Comparison of ENCODE assay signal across 21 mouse cellular contexts in genomic region chr3:69454330-69454729, GRCm38 (mm10).
DNase-seq lines count a peak whose midpoint lies in the region; ATAC-seq and TF ChIP-seq lines count a peak whose summit lies in the region.
"Had no signal": no experiment of that assay in that cellular context is flagged by ENCODE, and none has a peak within 500 bp of the region (broad histone marks: within the 10 kb centered on the region; RNA-seq: fewer than 3 reads in every experiment).

No protein-coding gene starts in this region.

- H3K9me3 ChIP-seq in forebrain, postnatal 0 days (ENCODE audit: low read length) = no peaks in the 10 kb centered on the region
- H3K9me3 ChIP-seq in forebrain, embryonic 10.5 days = no peaks in the 10 kb centered on the region
- H3K9me3 ChIP-seq: forebrain, embryonic 13.5 days; G1E; heart, embryonic 15.5 days; hindbrain, embryonic 12.5 days; neural tube, embryonic 15.5 days had no signal

- 0 out of 2 replicates have a peak, but pooled peaks have one; percentile 9 for TF ChIP-seq CTCF in forebrain, postnatal 0 days (IDR thresholded peaks at IDR 0.05; ENCODE audit: low read depth)
- TF ChIP-seq CTCF in lung, adult 2 months (IDR thresholded peaks at IDR 0.05; ENCODE audit: insufficient read depth, low read length) = no peak

- 71% methylated on average over 3 of the region's 3 CpGs for WGBS in forebrain, postnatal 0 days
- 83% methylated on average over 3 of the region's 3 CpGs for WGBS in forebrain, embryonic 10.5 days
- WGBS in lung, adult 2 months = 69% methylated on average over 3 of the region's 3 CpGs

- H3K27ac ChIP-seq in forebrain, postnatal 0 days (ENCODE audit: low read depth, low read length) = no peak overlapping the region
- H3K27ac ChIP-seq in forebrain, embryonic 10.5 days = no peak overlapping the region
- H3K27ac ChIP-seq: forebrain, embryonic 13.5 days; heart, embryonic 15.5 days; hindbrain, embryonic 12.5 days; neural tube, embryonic 15.5 days had no signal

- TF ChIP-seq POLR2A in lung, adult 2 months (IDR thresholded peaks at IDR 0.05; ENCODE audit: borderline replicate concordance, extremely low read depth, low read depth, low read length) = no peak

- ATAC-seq in forebrain, postnatal 0 days = no peak
- ATAC-seq in megakaryocyte progenitor cell, adult 5-6 weeks (replicated peaks; ENCODE audit: poor library complexity) = peak; percentile 42; the same call in 1 of the 2 replicates
- ATAC-seq: forebrain, embryonic 13.5 days; intestine, embryonic 16.5 days had no signal

- no peak for DNase-seq in forebrain, postnatal 0 days
- DNase-seq in forebrain, embryonic 10.5 days (ENCODE audit: extremely low spot score, low spot score) = no peak
- peak; percentile 7 for DNase-seq in lung, adult 2 months
- no peak for DNase-seq in lung, adult 18-20 months
- DNase-seq in thymus, postnatal 36 days = peak; percentile 11 to 19
- DNase-seq in layer of hippocampus, postnatal 10 days (ENCODE audit: low spot score in 2 of 2) = no peak
- DNase-seq in left cerebral cortex, adult 8-10 months (ENCODE audit: low spot score in 2 of 2) = no peak
- DNase-seq: adrenal gland, postnatal 10 days; cerebellum, adult 9-11 months; embryo, embryonic 11 days; heart, adult 11 months; kidney, postnatal 14 days; layer of hippocampus, adult 9-11 months; retina, postnatal 1 day had no signal

- H3K4me2 ChIP-seq in forebrain, postnatal 0 days (ENCODE audit: low read depth) = no peak overlapping the region
- H3K4me2 ChIP-seq: forebrain, embryonic 13.5 days; heart, embryonic 15.5 days; hindbrain, embryonic 12.5 days; neural tube, embryonic 15.5 days had no signal

- no peak overlapping the region for H3K4me3 ChIP-seq in forebrain, postnatal 0 days (ENCODE audit: low read depth, low read length)
- H3K4me3 ChIP-seq in forebrain, embryonic 10.5 days = no peak overlapping the region
- H3K4me3 ChIP-seq in lung, adult 2 months (replicated peaks; ENCODE audit: extremely low read depth, low read depth, low read length) = no peak overlapping the region
- H3K4me3 ChIP-seq: forebrain, embryonic 13.5 days; heart, embryonic 15.5 days; hindbrain, embryonic 12.5 days; neural tube, embryonic 15.5 days had no signal

- no peaks in the 10 kb centered on the region for H3K36me3 ChIP-seq in forebrain, postnatal 0 days (ENCODE audit: insufficient read depth)
- no peaks in the 10 kb centered on the region for H3K36me3 ChIP-seq in forebrain, embryonic 10.5 days (replicated peaks)
- H3K36me3 ChIP-seq: heart, embryonic 15.5 days; hindbrain, embryonic 12.5 days; neural tube, embryonic 15.5 days had no signal

- H3K27me3 ChIP-seq in forebrain, postnatal 0 days (ENCODE audit: insufficient read depth, low read length) = no peaks in the 10 kb centered on the region
- no peaks in the 10 kb centered on the region for H3K27me3 ChIP-seq in forebrain, embryonic 10.5 days (ENCODE audit: poor library complexity, severe bottlenecking)
- H3K27me3 ChIP-seq: forebrain, embryonic 13.5 days; heart, embryonic 15.5 days; hindbrain, embryonic 12.5 days; neural tube, embryonic 15.5 days had no signal

- no peaks in the 10 kb centered on the region for H3K4me1 ChIP-seq in forebrain, postnatal 0 days (ENCODE audit: insufficient read depth)
- H3K4me1 ChIP-seq in forebrain, embryonic 10.5 days = peaks cover 10% of the 10 kb centered on the region
- no peaks in the 10 kb centered on the region for H3K4me1 ChIP-seq in lung, adult 2 months (ENCODE audit: control insufficient read depth, insufficient read depth, low read length)
- H3K4me1 ChIP-seq: hindbrain, embryonic 12.5 days had no signal

- H3K9ac ChIP-seq in forebrain, postnatal 0 days = no peak overlapping the region
- H3K9ac ChIP-seq: forebrain, embryonic 13.5 days; heart, embryonic 15.5 days; hindbrain, embryonic 12.5 days; neural tube, embryonic 15.5 days had no signal

Comparison
In these comparisons a context has a peak if more than half of its experiments do, and no peak if none do; other contexts are left out.
1. DNase-seq: peak in lung, adult 2 months (single experiment) and thymus, postnatal 36 days (2 of 2); none in forebrain, postnatal 0 days (single experiment), forebrain, embryonic 10.5 days (single experiment), lung, adult 18-20 months (0 of 2), layer of hippocampus, postnatal 10 days (0 of 2) and left cerebral cortex, adult 8-10 months (0 of 2).